Mouse (Mus musculus) midbrain, embryonic 10.5 days (tissue): ENCODE measurements at regions not wholly inside any gene's neighbourhood (a gene's known extent, or its start where the extent isn't known, plus 50 kb on each side); places are given as distances from the start of the nearest gene placed in this dataset.
A peak's percentile ranks its signal among the peaks of the same experiment; 100 is the strongest.

Source experiments
- DNase-seq: peaks from one replicate; pipeline ENCODE4 v3.0.0-alpha.2; 2017; ENCODE audit warnings: low spot score
- H3K27ac ChIP-seq: fragments of 300-500 bp; sonication (generic); replicated peaks from 2 replicates; pipeline ENCODE4 v1.5.1; 2016; ENCODE audit warnings: mild to moderate bottlenecking
- H3K27me3 ChIP-seq: fragments of 300-500 bp; sonication (generic); 2 replicates; pipeline ENCODE4 v1.6.1; 2016; ENCODE audit warnings: low read depth, mild to moderate bottlenecking; ENCODE audit not compliant: poor library complexity, severe bottlenecking
- H3K36me3 ChIP-seq: fragments of 300-500 bp; sonication (generic); 2 replicates; pipeline ENCODE4 v1.6.1; 2016; ENCODE audit warnings: mild to moderate bottlenecking, moderate library complexity
- H3K4me1 ChIP-seq: fragments of 300-500 bp; sonication (generic); 2 replicates; pipeline ENCODE4 v1.6.1; 2016
- H3K4me3 ChIP-seq: fragments of 300-500 bp; sonication (generic); 2 replicates; pipeline ENCODE4 v1.5.1; 2016; ENCODE audit warnings: mild to moderate bottlenecking, moderate library complexity
- H3K9me3 ChIP-seq: fragments of 300-500 bp; sonication (generic); replicated peaks from 2 replicates; pipeline ENCODE4 v1.6.1; 2016; ENCODE audit warnings: mild to moderate bottlenecking
- WGBS: fragments of 180-500 bp; shearing (Covaris S2); methylation state at CpG from one replicate; pipeline ENCODE4 v1.1.7; 2016; 5-methylcytosine and 5-hydroxymethylcytosine counted together

DNA sequence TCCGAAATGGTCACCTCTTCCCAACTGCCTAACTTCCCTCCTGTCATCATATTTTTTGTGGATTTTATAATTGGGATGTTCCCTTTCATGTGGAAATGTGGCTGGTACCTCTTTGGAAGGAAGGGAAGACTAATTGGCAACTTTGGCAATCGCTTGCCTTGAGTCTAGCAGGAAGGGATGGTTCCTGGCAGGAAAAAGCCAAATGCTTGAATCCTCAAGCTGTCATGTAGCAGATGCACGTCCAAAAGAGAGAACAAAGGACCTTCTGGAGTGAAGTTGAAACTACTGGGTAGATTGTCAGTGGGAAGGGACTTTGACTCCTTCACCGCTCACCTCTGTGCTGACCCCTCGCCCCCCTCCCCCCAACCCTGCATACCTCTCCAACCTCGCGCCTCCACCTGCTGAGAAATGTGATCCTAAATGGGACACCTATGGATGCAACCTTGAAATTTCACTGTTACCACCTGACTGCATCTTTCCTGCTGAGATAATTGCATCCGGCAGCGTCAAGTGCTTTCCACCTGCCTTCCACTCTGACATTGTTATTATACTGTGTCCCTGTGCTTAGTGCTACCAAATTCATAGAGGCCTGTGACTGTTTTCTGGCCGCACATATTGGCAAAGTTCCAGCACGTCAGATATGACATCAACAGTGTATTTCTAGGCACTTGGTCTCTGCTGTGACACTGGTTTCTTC, 159.6 kb upstream of the Lsm8 start:
- Histone ChIP-seq H3K9me3 (no peaks in the 10 kb centered on the region), H3K27me3 (no peaks in the 10 kb centered on the region), H3K4me1 (no peaks in the 10 kb centered on the region), H3K4me3 (no peak overlapping the region), H3K27ac (no peak overlapping the region), H3K36me3 (no peaks in the 10 kb centered on the region)
- no peak for DNase-seq
- 56% methylated on average over 11 of the region's 11 CpGs for WGBS

- no peak overlapping the region for H3K4me3 ChIP-seq
- H3K27ac ChIP-seq, result no peak overlapping the region
- H3K27me3 ChIP-seq, result no peaks in the 10 kb centered on the region
- peaks cover 9% of the 10 kb centered on the region for H3K4me1 ChIP-seq
- no peak for DNase-seq
- no peaks in the 10 kb centered on the region for H3K9me3 ChIP-seq
- 87% methylated on average over 5 of the region's 5 CpGs for WGBS
- no peaks in the 10 kb centered on the region for H3K36me3 ChIP-seq
These were observed 150.8 kb upstream of the Lsm8 start for GRCm38 (mm10) chr6:18697536-18697935.

- Histone ChIP-seq H3K4me1 (peaks cover 9% of the 10 kb centered on the region), H3K27me3 (no peaks in the 10 kb centered on the region), H3K4me3 (no peak overlapping the region), H3K27ac (no peak overlapping the region), H3K36me3 (no peaks in the 10 kb centered on the region), H3K9me3 (no peaks in the 10 kb centered on the region)
- no peak for DNase-seq
- 50% methylated on average over 4 of the region's 4 CpGs for WGBS
These were observed 149.2 kb upstream of the Lsm8 start for GRCm38 (mm10) chr6:18698989-18699728.

DNA sequence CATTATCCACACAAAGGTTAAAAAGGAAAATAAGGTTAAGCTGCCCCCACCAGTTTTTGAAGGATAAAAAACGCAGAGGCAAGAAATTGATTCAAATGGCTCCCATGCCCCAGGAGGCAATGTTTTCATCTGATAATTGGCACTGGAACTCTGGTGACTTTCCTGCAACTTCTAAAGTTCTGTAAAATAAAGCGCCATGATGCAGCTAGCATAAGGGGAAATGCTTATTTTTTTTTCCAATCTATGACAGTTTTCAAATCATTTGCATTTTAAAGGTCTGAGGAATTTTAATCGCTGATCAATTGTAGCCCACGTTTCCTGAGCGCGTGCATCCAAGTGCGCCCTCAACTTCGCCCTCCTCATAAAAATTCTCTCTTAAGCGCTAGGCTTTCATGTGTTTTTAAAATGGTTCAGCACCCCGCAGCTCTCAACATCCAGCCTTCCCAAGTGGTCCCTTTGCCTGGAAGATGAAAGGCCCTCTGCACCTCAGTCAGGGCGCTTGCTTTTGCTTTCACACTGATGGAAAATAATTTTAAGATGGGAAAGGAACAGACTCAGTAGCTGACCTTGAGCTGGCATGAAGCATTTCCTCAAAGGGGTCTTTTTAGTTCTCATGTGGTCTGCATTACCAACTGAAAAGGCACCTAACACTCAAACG, 148.5 kb upstream of the Lsm8 start:
- H3K9me3 ChIP-seq, result no peaks in the 10 kb centered on the region
- H3K36me3 ChIP-seq, result no peaks in the 10 kb centered on the region
- H3K27me3 ChIP-seq, result no peaks in the 10 kb centered on the region
- peaks cover 9% of the 10 kb centered on the region for H3K4me1 ChIP-seq
- no peak overlapping the region for H3K27ac ChIP-seq
- DNase-seq, result peak; percentile 12
- H3K4me3 ChIP-seq, result no peak overlapping the region
- WGBS, result 19% methylated on average over 12 of the region's 12 CpGs

DNA sequence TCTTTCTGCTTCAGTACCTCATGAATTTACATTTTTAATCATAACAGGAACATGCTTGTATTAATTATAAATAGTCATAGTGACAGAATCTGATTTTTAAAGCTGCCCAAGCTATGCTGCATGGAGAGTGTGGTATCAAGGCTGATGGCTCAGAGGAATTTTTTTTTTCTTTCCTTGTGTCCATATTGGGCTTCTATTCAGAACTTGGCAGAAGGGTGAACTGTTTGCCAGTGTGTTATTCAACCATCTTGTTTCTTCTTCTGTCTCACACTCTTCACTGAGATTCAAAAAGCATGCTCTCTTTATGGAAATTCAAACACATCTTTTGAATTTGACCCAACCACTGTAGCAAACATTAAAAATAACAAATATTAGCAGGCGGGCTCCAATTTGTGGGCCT, 137.6 kb upstream of the Lsm8 start:
- DNase-seq, result no peak
- H3K4me3 ChIP-seq, result no peak overlapping the region
- WGBS, result 88% methylated on average over 1 of the region's 1 CpGs

DNA sequence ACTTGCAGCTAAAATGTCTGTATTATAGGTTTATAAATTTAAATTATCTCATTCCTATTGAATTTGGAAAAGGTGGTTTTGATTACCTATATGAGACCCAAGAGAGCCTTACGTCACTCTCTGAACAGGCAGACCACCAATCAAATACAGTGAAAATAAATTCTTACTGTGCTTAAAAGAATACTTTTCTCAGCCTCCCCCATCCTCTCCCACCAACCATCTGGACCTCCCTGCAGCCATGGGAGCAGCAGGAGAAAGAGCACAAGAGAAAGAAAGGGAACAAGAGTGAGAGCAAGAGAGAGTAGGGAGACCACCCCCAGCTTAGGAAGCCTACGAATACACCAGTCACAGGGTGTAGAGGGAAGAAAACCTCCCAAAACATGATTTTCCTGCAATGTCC, 99.5 kb upstream of the Lsm8 start:
- Histone ChIP-seq H3K27ac (no peak overlapping the region), H3K27me3 (no peaks in the 10 kb centered on the region), H3K4me1 (no peaks in the 10 kb centered on the region), H3K4me3 (no peak overlapping the region), H3K36me3 (no peaks in the 10 kb centered on the region), H3K9me3 (no peaks in the 10 kb centered on the region)
- DNase-seq, result no peak
- 82% methylated on average over 2 of the region's 2 CpGs for WGBS

More for the DNA sequence above, 137.6 kb upstream of the Lsm8 start:
- H3K27me3 ChIP-seq, result no peaks in the 10 kb centered on the region
- H3K4me1 ChIP-seq, result no peaks in the 10 kb centered on the region
- no peaks in the 10 kb centered on the region for H3K36me3 ChIP-seq
- no peak overlapping the region for H3K27ac ChIP-seq
- H3K9me3 ChIP-seq, result no peaks in the 10 kb centered on the region

DNA sequence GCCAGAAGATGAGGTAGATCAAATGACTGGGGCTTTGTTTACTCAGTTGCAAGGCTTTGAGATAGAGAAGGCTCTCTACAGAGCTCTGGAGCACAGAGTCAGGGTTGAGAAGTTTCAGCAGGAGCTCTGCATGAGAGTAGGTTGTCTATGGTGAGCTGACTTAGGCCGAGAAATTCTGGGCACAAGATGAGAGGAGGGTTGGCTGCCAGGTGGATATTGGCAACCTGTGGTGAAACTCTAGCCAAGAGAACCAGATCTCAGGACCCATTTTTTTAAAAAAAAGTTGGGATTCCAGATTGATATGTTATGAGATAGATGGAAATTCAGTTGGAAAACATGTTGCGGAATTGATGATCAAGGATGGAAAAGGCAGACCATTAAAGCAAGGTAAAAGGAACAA, 83.8 kb upstream of the Lsm8 start:
- DNase-seq, result no peak
- Histone ChIP-seq H3K9me3 (no peaks in the 10 kb centered on the region), H3K36me3 (no peaks in the 10 kb centered on the region), H3K4me3 (no peak overlapping the region), H3K27me3 (no peaks in the 10 kb centered on the region), H3K27ac (no peak overlapping the region), H3K4me1 (no peaks in the 10 kb centered on the region)
- 88% methylated on average over 2 of the region's 2 CpGs for WGBS

DNA sequence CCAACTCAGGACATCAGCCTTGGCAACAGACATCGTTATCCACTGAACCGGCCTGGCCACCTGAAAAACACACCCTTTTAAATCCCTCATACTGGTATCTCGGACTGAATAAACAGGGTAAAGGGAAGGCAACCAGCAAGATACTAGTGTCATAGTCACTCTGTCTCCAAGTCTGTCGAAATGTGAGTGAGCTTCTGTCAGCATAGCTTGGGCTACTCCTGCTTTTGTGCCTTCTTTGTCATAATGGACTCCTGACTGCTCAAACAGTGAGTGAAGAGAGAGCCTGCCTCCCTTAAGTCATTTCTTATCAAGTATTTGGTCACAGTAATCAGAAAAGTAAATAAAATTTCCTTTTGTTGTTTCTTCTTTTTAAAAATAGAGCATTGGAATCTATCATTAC, 53.0 kb upstream of the Lsm8 start:
- Histone ChIP-seq H3K27me3 (no peaks in the 10 kb centered on the region), H3K36me3 (no peaks in the 10 kb centered on the region), H3K27ac (peak overlapping the region; percentile 63; the same call in 1 of the 2 replicates), H3K4me3 (no peak overlapping the region), H3K9me3 (no peaks in the 10 kb centered on the region), H3K4me1 (peaks cover 6% of the 10 kb centered on the region; the same call in 1 of the 2 replicates)
- DNase-seq, result no peak
- 72% methylated on average over 4 of the region's 4 CpGs for WGBS

DNA sequence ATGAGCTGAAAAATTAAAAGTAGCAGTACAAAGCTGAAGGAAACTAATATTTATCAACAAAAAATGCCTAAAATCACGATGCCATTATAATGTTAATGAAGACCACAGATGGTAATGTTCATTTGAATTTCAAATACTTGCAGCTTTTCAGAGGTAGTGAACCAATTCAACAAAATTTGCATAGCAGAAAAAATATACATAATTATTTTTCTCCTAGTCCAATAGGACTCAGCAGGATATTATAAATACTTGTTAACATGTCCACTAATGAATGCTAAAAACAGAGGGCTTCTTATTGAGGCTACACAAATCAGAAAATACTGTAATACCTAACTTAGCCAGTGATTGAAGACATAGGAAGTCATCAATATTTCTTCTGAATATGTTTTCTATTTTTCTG, 52.5 kb upstream of the Lsm8 start:
- DNase-seq, result no peak
- no peaks in the 10 kb centered on the region for H3K9me3 ChIP-seq
- WGBS, result 47% methylated on average over 1 of the region's 1 CpGs
- peaks cover 6% of the 10 kb centered on the region; the same call in 1 of the 2 replicates for H3K4me1 ChIP-seq
- H3K4me3 ChIP-seq, result no peak overlapping the region
- H3K27ac ChIP-seq, result no peak overlapping the region
- no peaks in the 10 kb centered on the region for H3K36me3 ChIP-seq
- no peaks in the 10 kb centered on the region for H3K27me3 ChIP-seq

- H3K9me3 ChIP-seq, result no peaks in the 10 kb centered on the region
- H3K27me3 ChIP-seq, result no peaks in the 10 kb centered on the region
- DNase-seq, result no peak
- peaks cover 6% of the 10 kb centered on the region; the same call in 1 of the 2 replicates for H3K4me1 ChIP-seq
- H3K27ac ChIP-seq, result no peak overlapping the region; the same call in 1 of the 2 replicates
- H3K4me3 ChIP-seq, result no peak overlapping the region
- H3K36me3 ChIP-seq, result no peaks in the 10 kb centered on the region
These were observed 51.8 kb upstream of the Lsm8 start for GRCm38 (mm10) chr6:18796540-18796939.
